Mouse (Mus musculus) MEL (cell line): ENCODE measurements around the gene Safb2. TPM values are rescaled to one million over a fixed set of nuclear protein-coding genes. Genes with fewer than 3 reads are reported as not detected.
"Not testable (repeated sequence)": the region's sequence is repeated elsewhere in the genome, so short reads cannot be mapped to it uniquely, and the experiment has no call there.

Source experiments
- DNase-seq: peaks from one replicate; pipeline ENCODE4 v3.0.0; 2011; ENCODE audit warnings: low read depth, low spot score
- H3K27ac ChIP-seq: 2 replicates; pipeline ENCODE4 v1.5.1; 2012; ENCODE audit warnings: low read depth, mild to moderate bottlenecking, control low read depth, low read length, moderate library complexity; ENCODE audit not compliant: control insufficient read depth
- H3K27me3 ChIP-seq, 2 experiments: fragments of 150-350 bp in 1 of 2; sonication (generic) in 1 of 2; 2 replicates each; pipeline ENCODE4 v1.6.1; 2012; ENCODE audit warnings: low read length in 2 of 2, mild to moderate bottlenecking in 2 of 2, improper control_type of control experiment in 1 of 2, moderate library complexity in 1 of 2; ENCODE audit not compliant: insufficient read depth in 2 of 2, control insufficient read depth in 1 of 2
- H3K36me3 ChIP-seq, 2 experiments: 2 replicates each; pipeline ENCODE4 v1.6.1; 2012 to 2014; ENCODE audit warnings: low read length in 2 of 2, improper control_type of control experiment in 1 of 2, inconsistent platforms in 1 of 2, mild to moderate bottlenecking in 1 of 2; ENCODE audit not compliant: insufficient read depth in 2 of 2, control insufficient read depth in 1 of 2
- H3K4me1 ChIP-seq, 2 experiments: fragments of 150-350 bp in 1 of 2; sonication (generic) in 1 of 2; 2 replicates each; pipeline ENCODE4 v1.6.1; 2012; ENCODE audit warnings: low read length in 2 of 2, improper control_type of control experiment in 1 of 2, mild to moderate bottlenecking in 1 of 2; ENCODE audit not compliant: insufficient read depth in 2 of 2, control insufficient read depth in 1 of 2
- H3K4me3 ChIP-seq, 2 experiments: fragments of 150-350 bp in 1 of 2; sonication (generic) in 1 of 2; 2 replicates each; pipeline ENCODE4 v1.5.1; 2012; ENCODE audit warnings: low read depth in 2 of 2, low read length in 2 of 2, mild to moderate bottlenecking in 2 of 2, moderate library complexity in 2 of 2, control low read depth in 1 of 2, improper control_type of control experiment in 1 of 2; ENCODE audit not compliant: control insufficient read depth in 1 of 2, insufficient read depth in 1 of 2
- H3K79me2 ChIP-seq: 2 replicates; pipeline ENCODE4 v1.6.1; 2012; ENCODE audit warnings: mild to moderate bottlenecking, low read length, moderate library complexity; ENCODE audit not compliant: control insufficient read depth, poor library complexity, insufficient read depth
- H3K9ac ChIP-seq: 2 replicates; pipeline ENCODE4 v1.6.1; 2012; ENCODE audit warnings: low read depth, mild to moderate bottlenecking, control low read depth, low read length, moderate library complexity; ENCODE audit not compliant: control insufficient read depth, poor library complexity, severe bottlenecking
- H3K9me3 ChIP-seq: fragments of 150-350 bp; sonication (generic); replicated peaks from 2 replicates; pipeline ENCODE4 v1.6.1; 2012; ENCODE audit warnings: mild to moderate bottlenecking, low read length, improper control_type of control experiment, moderate library complexity; ENCODE audit not compliant: insufficient read depth
- BHLHE40 ChIP-seq: IDR thresholded peaks from 2 replicates; pipeline ENCODE4 v1.6.1; 2012; ENCODE audit warnings: low read depth, mild to moderate bottlenecking, inconsistent platforms, low read length, improper control_type of control experiment, borderline replicate concordance
- CHD1 ChIP-seq: IDR thresholded peaks from 2 replicates; pipeline ENCODE4 v1.6.1; 2012; ENCODE audit warnings: low read depth, mild to moderate bottlenecking, inconsistent platforms, low read length, improper control_type of control experiment
- CHD2 ChIP-seq: IDR thresholded peaks from 2 replicates; pipeline ENCODE4 v1.6.1; 2011; ENCODE audit warnings: low read length, improper control_type of control experiment
- CTCF ChIP-seq, 3 experiments: IDR thresholded peaks in 2 of 3; conservative IDR thresholded peaks in 1 of 3; 2 replicates each; pipeline ENCODE4 v1.5.1; 2011 to 2012; ENCODE audit warnings: low read length in 3 of 3, low read depth in 2 of 3, mild to moderate bottlenecking in 2 of 3, improper control_type of control experiment in 1 of 3, inconsistent platforms in 1 of 3, mixed read lengths in 1 of 3, moderate library complexity in 1 of 3; ENCODE audit not compliant: control insufficient read depth in 1 of 3, insufficient read depth in 1 of 3, poor library complexity in 1 of 3, severe bottlenecking in 1 of 3
- ELF1 ChIP-seq: IDR thresholded peaks from 2 replicates; pipeline ENCODE4 v1.6.1; 2014; ENCODE audit warnings: low read depth, mild to moderate bottlenecking, inconsistent platforms, low read length, improper control_type of control experiment, moderate library complexity
- EP300 ChIP-seq, 2 experiments: IDR thresholded peaks; 2 replicates each; pipeline ENCODE4 v1.6.1; 2011; ENCODE audit warnings: improper control_type of control experiment in 2 of 2, low read length in 2 of 2, low read depth in 1 of 2, mild to moderate bottlenecking in 1 of 2
- ETS1 ChIP-seq: IDR thresholded peaks from 2 replicates; pipeline ENCODE4 v1.6.1; 2012; ENCODE audit warnings: low read depth, mild to moderate bottlenecking, inconsistent platforms, low read length, improper control_type of control experiment, moderate library complexity
- GABPA ChIP-seq: IDR thresholded peaks from 2 replicates; pipeline ENCODE4 v1.6.1; 2012; ENCODE audit warnings: low read depth, mild to moderate bottlenecking, inconsistent platforms, low read length, improper control_type of control experiment, moderate library complexity
- GATA1 ChIP-seq: IDR thresholded peaks from 2 replicates; pipeline ENCODE4 v1.6.1; 2011; ENCODE audit warnings: low read depth, low read length, improper control_type of control experiment
- HCFC1 ChIP-seq: IDR thresholded peaks from 2 replicates; pipeline ENCODE4 v1.6.1; 2012; ENCODE audit warnings: low read depth, mild to moderate bottlenecking, inconsistent platforms, low read length, improper control_type of control experiment, moderate library complexity
- KAT2A ChIP-seq: conservative IDR thresholded peaks from 2 replicates; pipeline ENCODE4 v1.6.1; 2012; ENCODE audit warnings: low read depth, low read length, improper control_type of control experiment, inconsistent platforms
- MAFK ChIP-seq: IDR thresholded peaks from 2 replicates; pipeline ENCODE4 v1.6.1; 2011; ENCODE audit warnings: low read depth, mild to moderate bottlenecking, low read length, improper control_type of control experiment, borderline replicate concordance
- MAX ChIP-seq: IDR thresholded peaks from 2 replicates; pipeline ENCODE4 v1.6.1; 2011; ENCODE audit warnings: low read length, improper control_type of control experiment
- MAZ ChIP-seq: IDR thresholded peaks from 2 replicates; pipeline ENCODE4 v1.6.1; 2012; ENCODE audit warnings: low read depth, mild to moderate bottlenecking, inconsistent platforms, low read length, improper control_type of control experiment
- MEF2A ChIP-seq: IDR thresholded peaks from 2 replicates; pipeline ENCODE4 v1.6.1; 2014; ENCODE audit warnings: low read depth, mild to moderate bottlenecking, inconsistent platforms, low read length, improper control_type of control experiment; ENCODE audit not compliant: poor library complexity, insufficient replicate concordance, severe bottlenecking; ENCODE audit errors: extremely low read depth
- MXI1 ChIP-seq: IDR thresholded peaks from 2 replicates; pipeline ENCODE4 v1.6.1; 2011; ENCODE audit warnings: mild to moderate bottlenecking, low read depth, low read length, improper control_type of control experiment
- MYC ChIP-seq: IDR thresholded peaks from 2 replicates; pipeline ENCODE4 v1.6.1; 2011; ENCODE audit warnings: low read depth, mild to moderate bottlenecking, low read length, improper control_type of control experiment, moderate library complexity
- NELFE ChIP-seq: IDR thresholded peaks from 2 replicates; pipeline ENCODE4 v1.6.1; 2011; ENCODE audit warnings: low read depth, low read length, improper control_type of control experiment
- POLR2A ChIP-seq, 2 experiments: IDR thresholded peaks; 2 replicates each; pipeline ENCODE4 v1.6.1; 2011 to 2012; ENCODE audit warnings: low read length in 2 of 2, mild to moderate bottlenecking in 2 of 2, control low read depth in 1 of 2, improper control_type of control experiment in 1 of 2, low read depth in 1 of 2, moderate library complexity in 1 of 2; ENCODE audit not compliant: control insufficient read depth in 1 of 2, insufficient read depth in 1 of 2, poor library complexity in 1 of 2
- POLR2AphosphoS2 ChIP-seq: IDR thresholded peaks from 2 replicates; pipeline ENCODE4 v1.6.1; 2011; ENCODE audit warnings: low read length, improper control_type of control experiment
- POLR2AphosphoS5 ChIP-seq: IDR thresholded peaks from 2 replicates; pipeline ENCODE4 v1.6.1; 2012; ENCODE audit warnings: low read depth, borderline replicate concordance, mild to moderate bottlenecking, inconsistent platforms, low read length, moderate library complexity, mixed read lengths
- RCOR1 ChIP-seq: IDR thresholded peaks from 2 replicates; pipeline ENCODE4 v1.6.1; 2012; ENCODE audit warnings: low read depth, mild to moderate bottlenecking, inconsistent platforms, low read length, improper control_type of control experiment
- TAL1 ChIP-seq: IDR thresholded peaks from 2 replicates; pipeline ENCODE4 v1.6.1; 2012; ENCODE audit warnings: mild to moderate bottlenecking, inconsistent platforms, low read length, moderate library complexity, mixed read lengths
- TBP ChIP-seq: IDR thresholded peaks from 2 replicates; pipeline ENCODE4 v1.8.0; 2011; ENCODE audit warnings: low read depth, low read length, improper control_type of control experiment
- TCF12 ChIP-seq: IDR thresholded peaks from 2 replicates; pipeline ENCODE4 v1.6.1; 2014; ENCODE audit warnings: low read depth, mild to moderate bottlenecking, inconsistent platforms, low read length, improper control_type of control experiment, moderate library complexity
- UBTF ChIP-seq: IDR thresholded peaks from 2 replicates; pipeline ENCODE4 v1.6.1; 2012; ENCODE audit warnings: low read depth, mild to moderate bottlenecking, inconsistent platforms, low read length, improper control_type of control experiment, moderate library complexity, borderline replicate concordance; ENCODE audit not compliant: insufficient read depth
- USF1 ChIP-seq: IDR thresholded peaks from 2 replicates; pipeline ENCODE4 v1.6.1; 2014; ENCODE audit warnings: low read depth, mild to moderate bottlenecking, inconsistent platforms, low read length, improper control_type of control experiment, moderate library complexity
- polyA plus RNA-seq, 2 experiments: library from polyadenylated mRNA; stranded (reverse) in 1 of 2; unstranded in 1 of 2; fragments of >175 nt in 1 of 2; fragments of >200 nt in 1 of 2; gene quantifications; 2 replicates each; pipeline versions ENCODE4 v1.2.1 to v1.2.4; 2012; ENCODE audit warnings: low replicate concordance in 2 of 2, low read depth in 1 of 2; ENCODE audit not compliant: insufficient read length in 2 of 2, insufficient read depth in 1 of 2, missing spikeins in 1 of 2
- total RNA-seq: library from RNA; depleted of rRNA; stranded (reverse); fragments of 300-350 nt; gene quantifications from 2 replicates; pipeline ENCODE4 v1.2.3, GENCODE M21; 2012

Gene Safb2
- total and polyA plus RNA-seq, 3 experiments, result 61.6 to 741 (median 217) TPM

- TF ChIP-seq MEF2A, result no peak
- TF ChIP-seq ELF1, result peak; percentile 88
- TF ChIP-seq, all 39 proteins: peak for 13
Observed at GRCm38 (mm10) chr17:56613236-56613844, 29.0 kb upstream of the Safb2 start, which contains the start of gene Rpl36 (continued).

DNA sequence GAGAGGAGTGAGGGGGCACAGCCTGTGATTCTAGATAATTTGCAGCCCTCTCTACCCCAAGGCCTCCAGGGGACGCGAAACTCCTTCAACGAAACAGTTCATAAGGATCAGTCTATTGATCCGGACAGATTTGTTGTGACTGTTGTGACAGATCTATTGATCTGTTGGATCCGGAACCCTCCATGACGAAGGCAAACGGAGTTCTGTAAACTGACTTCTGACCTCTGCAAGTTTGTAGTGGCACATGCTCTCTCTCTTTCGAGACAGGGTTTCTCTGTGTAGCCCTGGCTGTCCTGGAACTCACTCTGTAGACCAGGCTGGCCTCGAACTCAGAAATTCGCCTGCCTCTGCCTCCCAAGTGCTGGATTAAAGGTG is 28.2 kb upstream of the Safb2 start:
- H3K27ac ChIP-seq, result peak overlapping the region; percentile 78
- H3K79me2 ChIP-seq, result peaks cover 39% of the 10 kb centered on the region
- not testable (repeated sequence) for H3K27me3 ChIP-seq, H3K9me3 ChIP-seq, DNase-seq, H3K36me3 ChIP-seq
- H3K4me1 ChIP-seq, result peaks cover 0 to 13% of the 10 kb centered on the region in 2 experiments; a peak in 2 of 4 replicates
- H3K9ac ChIP-seq, result peak overlapping the region; percentile 51
- TF ChIP-seq TAL1, result 0 out of 2 replicates have a peak, but pooled peaks have one; percentile 32
- TF ChIP-seq, all 39 proteins: peak for 1; not testable (repeated sequence) for 38
- H3K4me3 ChIP-seq, result peak overlapping the region; percentile 23 to 63

- H3K9ac ChIP-seq, result peak overlapping the region; percentile 51
- H3K4me1 ChIP-seq, result peaks cover 0 to 13% of the 10 kb centered on the region in 2 experiments; a peak in 2 of 4 replicates
- DNase-seq, result peak; percentile 96
- peak overlapping the region; percentile 78 for H3K27ac ChIP-seq
- no peaks in the 10 kb centered on the region for H3K27me3 ChIP-seq
- peak overlapping the region; percentile 46 to 63 for H3K4me3 ChIP-seq
- H3K79me2 ChIP-seq, result peaks cover 39% of the 10 kb centered on the region
- H3K9me3 ChIP-seq, result no peaks in the 10 kb centered on the region
- peaks cover 2 to 7% of the 10 kb centered on the region in 2 experiments; a peak in 3 of 4 replicates for H3K36me3 ChIP-seq
- TF ChIP-seq EP300 (IDR thresholded peaks at IDR 0.05; ENCODE audit: low read depth in 1 of 2, low read length in 2 of 2) (no peak), ETS1 (peak; percentile 40; the same call in 1 of the 2 replicates), CTCF (IDR thresholded peaks at IDR 0.05 in 2 of 3, conservative IDR thresholded peaks at IDR 0.05 in 1 of 3; ENCODE audit: control insufficient read depth in 1 of 3, insufficient read depth in 1 of 3, low read depth in 2 of 3, low read length in 3 of 3, poor library complexity in 1 of 3, severe bottlenecking in 1 of 3) (no peak), MAZ (no peak), POLR2AphosphoS5 (no peak), TCF12 (0 out of 2 replicates have a peak, but pooled peaks have one; percentile 29), TBP (peak; percentile 35; the same call in 1 of the 2 replicates), MAFK (no peak), MAX (peak; percentile 70), CHD2 (no peak), KAT2A (0 out of 2 replicates have a peak, but pooled peaks have one; percentile 22), MXI1 (peak; percentile 85), POLR2A (IDR thresholded peaks at IDR 0.05; ENCODE audit: control insufficient read depth in 1 of 2, insufficient read depth in 1 of 2, low read depth in 1 of 2, low read length in 2 of 2, poor library complexity in 1 of 2) (peak in 1 of 2 experiments; percentile 71; a peak in 2 of 4 replicates), GABPA (no peak), GATA1 (0 out of 2 replicates have a peak, but pooled peaks have one; percentile 42), NELFE (peak; percentile 68), MYC (peak; percentile 83; the same call in 1 of the 2 replicates), BHLHE40 (peak; percentile 95), HCFC1 (peak; percentile 36; the same call in 1 of the 2 replicates), RCOR1 (0 out of 2 replicates have a peak, but pooled peaks have one; percentile 8), UBTF (no peak), USF1 (no peak), CHD1 (no peak), POLR2AphosphoS2 (peak; percentile 89)
Observed at GRCm38 (mm10) chr17:56611861-56612564, 27.6 kb upstream of the Safb2 start.
